Mouse (Mus musculus) layer of hippocampus, adult 6 months (tissue): Measurements from ENCODE around the gene Hist2h4. TPM values are rescaled to one million over a fixed set of nuclear protein-coding genes. Genes with fewer than 3 reads are reported as not detected.

ENCODE experiments used
- long read RNA-seq, 2 experiments: library from polyadenylated mRNA; unstranded; transcript quantifications; one replicate each; pipeline ENCODE4 v2.0.0; 2019 to 2020
- microRNA-seq: library from miRNA; unstranded; fragments of <30 nt; microRNA quantifications from one replicate; pipeline ENCODE4 v1.2.0, GENCODE M21; 2020
- polyA plus RNA-seq: library from polyadenylated mRNA; unstranded; fragments of <200 nt; fragmentation: Nextera tagmentation; gene quantifications from 2 replicates; pipeline ENCODE4 v1.2.3, GENCODE M21; 2021

The Hist2h4 gene
- 0.78 and 0.79 TPM in 2 replicates for polyA plus RNA-seq
- long read RNA-seq, experiment 1, result 0 reads
- long read RNA-seq, experiment 2, partial matches to known transcripts, result 0 of 4 reads
- long read RNA-seq, experiment 2, other reads (novel, unspliced or antisense), result 0 of 4 reads

GRCm38 (mm10) chr3:96262979-96263550, at the start of gene Hist2h4:
Gene Hist2h4 (minus strand): TSS chr3:96263311.

GRCm38 (mm10) chr3:96293787-96294186, 30.7 kb upstream of the Hist2h4 start, which contains the start of gene Fcgr1:
Gene Fcgr1 (minus strand): TSS chr3:96293969.

GRCm38 (mm10) chr3:96269511-96270474, 6.7 kb upstream of the Hist2h4 start, which contains the start of gene Hist2h2bb:
Gene Hist2h2bb (plus strand): TSS chr3:96269752.

GRCm38 (mm10) chr3:96268051-96268775, 5.1 kb upstream of the Hist2h4 start, which contains the start of gene Hist2h3b:
Gene Hist2h3b (plus strand): TSS chr3:96268654.

GRCm38 (mm10) chr3:96246427-96246856, 16.7 kb downstream of the Hist2h4 start, which contains the start of gene Hist2h3c1:
Gene Hist2h3c1 (plus strand): TSS chr3:96246685.

GRCm38 (mm10) chr3:96245003-96245886, 17.9 kb downstream of the Hist2h4 start, which contains the start of gene Hist2h2aa1:
Gene Hist2h2aa1 (plus strand): TSS chr3:96245497.

GRCm38 (mm10) chr3:96239949-96240798, 22.9 kb downstream of the Hist2h4 start, which contains the start of gene Hist2h2aa2:
Gene Hist2h2aa2 (minus strand): TSS chr3:96240276.

GRCm38 (mm10) chr3:96238954-96239793, 23.9 kb downstream of the Hist2h4 start, which contains the start of gene Hist2h3c2:
Gene Hist2h3c2 (minus strand): TSS chr3:96239127.

GRCm38 (mm10) chr3:96220765-96221639, 42.1 kb downstream of the Hist2h4 start, which contains the start of the genes Hist2h2ac and Hist2h2be:
Gene Hist2h2ac (minus strand): TSS chr3:96220880.
Gene Hist2h2be (plus strand): TSS chr3:96221119.

GRCm38 (mm10) chr3:96219661-96220130, 43.4 kb downstream of the Hist2h4 start, which contains the start of the genes Bola1 and Hist2h2ab:
Gene Bola1 (minus strand): TSS chr3:96219709.
Gene Hist2h2ab (plus strand): TSS chr3:96219865.

Small RNA genes lying within 50 kb of the gene (microRNA-seq; reads per million reads assigned to microRNA genes)
- not detected for gene Gm44492
- not detected for gene Gm47311
- gene Gm47313, result not detected

Other genes starting within 250 kb of the Hist2h4 start
- gene Vps45, start 204.8 kb downstream of the Hist2h4 start, polyA plus RNA-seq, result 20.4 and 23.1 TPM in 2 replicates
- 7.7 and 8.0 TPM in 2 replicates for gene Otud7b, start 158.8 kb downstream of the Hist2h4 start, polyA plus RNA-seq
- 2.4 and 3.0 TPM in 2 replicates for gene Mtmr11, start 101.3 kb downstream of the Hist2h4 start, polyA plus RNA-seq
- gene Sf3b4, start 91.0 kb downstream of the Hist2h4 start, polyA plus RNA-seq, result 26.4 and 34.0 TPM in 2 replicates
- gene Sv2a, start 82.2 kb downstream of the Hist2h4 start, polyA plus RNA-seq, result 59.4 and 61.5 TPM in 2 replicates
- 77.8 and 84.9 TPM in 2 replicates for gene Bola1, start 43.6 kb downstream of the Hist2h4 start, polyA plus RNA-seq
- 1.0 TPM in 1 of 2 replicates, not detected in the other for gene Hist2h2ab, start 43.4 kb downstream of the Hist2h4 start, polyA plus RNA-seq
- gene Hist2h2ac, start 42.4 kb downstream of the Hist2h4 start, polyA plus RNA-seq, result 3.7 and 6.7 TPM in 2 replicates
- gene Hist2h2be, start 42.2 kb downstream of the Hist2h4 start, polyA plus RNA-seq, result 7.2 and 8.0 TPM in 2 replicates
- gene Hist2h3c2, start 24.2 kb downstream of the Hist2h4 start, polyA plus RNA-seq, result 1.7 and 2.9 TPM in 2 replicates
- gene Hist2h2aa2, start 23.0 kb downstream of the Hist2h4 start, polyA plus RNA-seq, result 117 and 163 TPM in 2 replicates
- gene Hist2h2aa1, start 17.8 kb downstream of the Hist2h4 start, polyA plus RNA-seq, result 141 and 245 TPM in 2 replicates
- gene Hist2h3c1, start 16.6 kb downstream of the Hist2h4 start, polyA plus RNA-seq, result not detected in 2 replicates
- 5.1 and 5.5 TPM in 2 replicates for gene Hist2h3b, start 5.3 kb upstream of the Hist2h4 start, polyA plus RNA-seq
- 0.53 TPM in 1 of 2 replicates, not detected in the other for gene Hist2h2bb, start 6.4 kb upstream of the Hist2h4 start, polyA plus RNA-seq
- gene Fcgr1, start 30.7 kb upstream of the Hist2h4 start, polyA plus RNA-seq, result 2.1 and 3.1 TPM in 2 replicates
- gene BC107364, start 189.0 kb upstream of the Hist2h4 start, polyA plus RNA-seq, result 0.14 TPM in 1 of 2 replicates, not detected in the other